Mouse (Mus musculus): ENCODE measurements around the gene Flt3l. TPM values are rescaled to one million over a fixed set of nuclear protein-coding genes. Genes with fewer than 3 reads are reported as not detected.
"Not testable (repeated sequence)": the region's sequence is repeated elsewhere in the genome, so short reads cannot be mapped to it uniquely, and the experiment has no call there.

The Flt3l gene
- polyA plus RNA-seq, 1 experiment from 2014 or later: 5.1 TPM

DNA sequence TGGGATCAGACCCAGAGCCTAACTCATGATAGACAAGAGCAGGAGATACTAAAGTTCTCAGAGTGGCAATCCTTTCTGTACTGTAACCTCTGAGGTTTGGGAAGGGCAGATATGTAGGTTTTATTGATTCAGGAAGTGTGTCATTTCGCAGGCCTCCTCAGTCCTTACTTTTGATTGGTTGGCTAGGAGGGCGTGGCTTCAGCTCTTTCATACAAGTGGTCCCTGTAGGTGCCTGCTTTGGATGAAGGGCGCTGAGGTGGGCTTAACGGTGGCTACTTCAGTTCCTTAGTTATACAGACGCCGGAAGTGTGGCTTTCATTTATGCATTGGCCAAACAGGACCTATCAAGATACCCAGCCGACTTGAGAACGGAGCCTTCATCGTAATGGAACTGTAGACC, 19.4 kb upstream of the Flt3l start:
- no peak overlapping the region for H3K9ac ChIP-seq (replicated peaks; ENCODE audit: low read depth)
- DNase-seq (ENCODE audit: low spot score): no peak
- H3K4me2 ChIP-seq (replicated peaks; ENCODE audit: low read depth, low read length): no peak overlapping the region
- H3K4me3 ChIP-seq (ENCODE audit: low read depth, low read length): no peak overlapping the region
- no peaks in the 10 kb centered on the region for H3K9me3 ChIP-seq (ENCODE audit: low read length)
- 83% methylated on average over 9 of the region's 9 CpGs for WGBS
- ATAC-seq: no peak
- TF ChIP-seq CTCF (IDR thresholded peaks at IDR 0.05) (no peak), EP300 (IDR thresholded peaks at IDR 0.05) (no peak)
- no peaks in the 10 kb centered on the region for H3K4me1 ChIP-seq (ENCODE audit: insufficient read depth, low read depth, low read length)
- no peaks in the 10 kb centered on the region for H3K36me3 ChIP-seq (ENCODE audit: insufficient read depth, low read length)
- H3K27ac ChIP-seq (ENCODE audit: low read length): no peak overlapping the region
- H3K27me3 ChIP-seq (replicated peaks; ENCODE audit: insufficient read depth, low read length): no peaks in the 10 kb centered on the region

DNA sequence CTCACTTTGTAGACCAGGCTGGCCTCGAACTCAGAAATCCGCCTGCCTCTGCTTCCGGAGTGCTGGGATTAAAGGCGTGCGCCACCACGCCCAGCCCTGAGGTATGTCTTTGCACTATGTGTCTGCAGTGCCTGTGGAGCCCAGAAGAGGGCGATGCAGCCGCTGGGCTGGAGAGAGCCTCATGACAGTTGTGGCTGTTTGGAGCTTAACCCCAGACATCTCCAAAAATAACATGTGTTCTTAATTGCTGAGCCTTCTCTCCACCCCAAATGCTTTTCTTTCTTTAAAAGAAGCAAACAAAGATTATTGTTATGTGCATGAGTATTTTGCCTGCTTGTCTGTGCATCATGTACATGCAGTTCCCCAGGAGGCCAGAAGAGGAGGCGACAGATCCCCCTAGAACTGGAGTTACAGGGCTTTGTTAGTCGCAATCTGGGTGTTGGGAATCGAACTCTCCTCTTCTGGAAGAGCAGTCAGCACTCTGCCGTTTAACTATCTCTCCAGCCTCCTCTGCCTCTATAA, 18.8 kb upstream of the Flt3l start:
- Histone ChIP-seq H3K4me1 (ENCODE audit: insufficient read depth, low read depth, low read length) (no peaks in the 10 kb centered on the region), H3K4me2 (replicated peaks; ENCODE audit: low read depth, low read length) (peak overlapping the region; percentile 58; the same call in 1 of the 2 replicates), H3K4me3 (ENCODE audit: low read depth, low read length) (peak overlapping the region; percentile 71), H3K36me3 (ENCODE audit: insufficient read depth, low read length) (no peaks in the 10 kb centered on the region), H3K9me3 (ENCODE audit: low read length) (no peaks in the 10 kb centered on the region), H3K9ac (replicated peaks; ENCODE audit: low read depth) (no peak overlapping the region), H3K27me3 (replicated peaks; ENCODE audit: insufficient read depth, low read length) (no peaks in the 10 kb centered on the region), H3K27ac (ENCODE audit: low read length) (no peak overlapping the region)
- TF ChIP-seq EP300 (IDR thresholded peaks at IDR 0.05) (no peak), CTCF (IDR thresholded peaks at IDR 0.05) (peak; percentile 67)
- 71% methylated on average over 12 of the region's 12 CpGs for WGBS
- ATAC-seq (peak; percentile 51), DNase-seq (ENCODE audit: low spot score) (peak; percentile 64)

DNA sequence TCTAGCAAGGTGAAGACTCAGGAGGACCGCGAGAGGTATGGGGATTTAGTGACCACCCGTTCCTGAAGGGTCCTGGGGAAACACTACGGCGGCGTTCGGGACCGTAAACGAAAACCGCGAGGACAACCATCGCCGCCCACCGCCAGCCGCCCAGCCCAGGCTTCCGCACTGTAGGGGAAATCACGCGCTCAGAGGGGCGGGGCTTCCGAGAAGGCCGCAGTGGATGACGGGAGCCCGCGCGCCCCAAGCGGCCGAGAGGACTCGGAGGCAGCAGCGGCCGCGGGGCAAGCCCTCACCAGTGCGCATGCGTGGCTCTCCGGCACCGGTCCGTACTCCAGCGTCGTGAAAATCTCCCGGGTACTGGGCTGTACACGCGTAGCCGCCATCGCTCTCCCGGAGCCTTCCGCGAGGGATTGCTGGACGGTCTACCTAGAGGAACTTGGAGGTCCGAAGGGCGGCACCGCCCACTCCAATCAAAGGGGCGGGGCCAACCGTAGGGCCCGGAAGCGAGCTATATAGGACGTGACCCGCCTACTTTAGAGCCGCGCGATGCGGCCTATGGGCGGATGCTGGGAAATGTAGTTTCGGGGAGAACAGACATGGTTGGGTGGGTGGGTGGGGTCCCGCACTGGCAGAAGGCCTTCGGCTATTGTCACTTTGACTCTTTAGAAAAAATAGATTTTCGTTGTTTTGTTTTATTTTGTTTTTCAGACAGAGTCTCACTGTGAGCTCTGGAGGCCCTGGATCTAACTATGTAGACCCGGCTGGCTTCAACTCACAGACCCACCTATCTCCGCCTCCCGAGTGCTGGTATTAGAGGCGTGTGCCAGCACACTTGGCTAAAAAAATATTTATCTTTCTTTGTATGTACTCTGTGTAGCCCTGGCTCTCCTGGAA, 18.1 kb upstream of the Flt3l start, which contains the start of the genes Pih1d1 and Aldh16a1:
Gene Pih1d1 (plus strand): TSS at position 208 of the 897 bp plus-strand sequence.
Gene Aldh16a1 (minus strand): TSS at position 489 of the 897 bp plus-strand sequence.
- ATAC-seq: peak; percentile 95
- peak within 1 kb of the TSS; percentile 94 for H3K27ac ChIP-seq (ENCODE audit: low read length)

DNA sequence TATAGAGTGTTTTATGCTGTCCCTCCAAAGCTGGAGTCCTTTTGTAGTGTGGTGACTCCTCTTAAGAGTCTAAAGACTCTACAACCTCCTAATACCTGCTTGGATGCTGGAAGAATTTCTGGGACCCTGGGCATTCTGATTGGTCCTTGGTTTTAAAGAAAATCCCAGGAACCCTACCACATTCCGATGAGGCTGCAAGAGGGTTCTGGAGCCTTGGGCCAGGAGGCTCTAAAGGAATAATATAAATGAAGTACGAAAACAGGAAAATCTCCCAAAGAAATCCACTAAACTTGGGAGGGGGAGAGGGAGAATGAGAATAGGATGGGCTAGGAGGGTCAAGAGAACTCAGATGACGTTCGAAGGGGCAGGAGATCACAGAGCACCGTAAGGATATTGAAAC, 17.4 kb upstream of the Flt3l start:
- peak overlapping the region; percentile 67 for H3K9ac ChIP-seq (replicated peaks; ENCODE audit: low read depth)
- no peak for TF ChIP-seq EP300 (IDR thresholded peaks at IDR 0.05)
- no peak for TF ChIP-seq CTCF (IDR thresholded peaks at IDR 0.05)
- H3K4me1 ChIP-seq (ENCODE audit: insufficient read depth, low read depth, low read length): no peaks in the 10 kb centered on the region
- peak overlapping the region; percentile 58 for H3K4me2 ChIP-seq (replicated peaks; ENCODE audit: low read depth, low read length)
- DNase-seq (ENCODE audit: low spot score): peak; percentile 16
- peak overlapping the region; percentile 71 for H3K4me3 ChIP-seq (ENCODE audit: low read depth, low read length)
- ATAC-seq: no peak
- H3K36me3 ChIP-seq (ENCODE audit: insufficient read depth, low read length): no peaks in the 10 kb centered on the region
- no peaks in the 10 kb centered on the region for H3K9me3 ChIP-seq (ENCODE audit: low read length)
- WGBS: 2% methylated on average over 5 of the region's 5 CpGs
- peak overlapping the region; percentile 94 for H3K27ac ChIP-seq (ENCODE audit: low read length)
- no peaks in the 10 kb centered on the region for H3K27me3 ChIP-seq (replicated peaks; ENCODE audit: insufficient read depth, low read length)

More for the DNA sequence above, 18.1 kb upstream of the Flt3l start, which contains the start of the genes Pih1d1 and Aldh16a1:
- 2% methylated on average over 68 of the region's 69 CpGs for WGBS
- no peaks in the 10 kb centered on the region for H3K27me3 ChIP-seq (replicated peaks; ENCODE audit: insufficient read depth, low read length)
- H3K9me3 ChIP-seq (ENCODE audit: low read length): no peaks in the 10 kb centered on the region
- no peaks in the 10 kb centered on the region for H3K36me3 ChIP-seq (ENCODE audit: insufficient read depth, low read length)
- H3K4me1 ChIP-seq (ENCODE audit: insufficient read depth, low read depth, low read length): no peaks in the 10 kb centered on the region
- peak; percentile 98 for DNase-seq (ENCODE audit: low spot score)
- TF ChIP-seq CTCF (IDR thresholded peaks at IDR 0.05) (peak; percentile 80), EP300 (IDR thresholded peaks at IDR 0.05) (no peak)
- peak within 1 kb of the TSS; percentile 58 for H3K4me2 ChIP-seq (replicated peaks; ENCODE audit: low read depth, low read length)
- H3K9ac ChIP-seq (replicated peaks; ENCODE audit: low read depth): peak within 1 kb of the TSS; percentile 67
- peak within 1 kb of the TSS; percentile 71 for H3K4me3 ChIP-seq (ENCODE audit: low read depth, low read length)

DNA sequence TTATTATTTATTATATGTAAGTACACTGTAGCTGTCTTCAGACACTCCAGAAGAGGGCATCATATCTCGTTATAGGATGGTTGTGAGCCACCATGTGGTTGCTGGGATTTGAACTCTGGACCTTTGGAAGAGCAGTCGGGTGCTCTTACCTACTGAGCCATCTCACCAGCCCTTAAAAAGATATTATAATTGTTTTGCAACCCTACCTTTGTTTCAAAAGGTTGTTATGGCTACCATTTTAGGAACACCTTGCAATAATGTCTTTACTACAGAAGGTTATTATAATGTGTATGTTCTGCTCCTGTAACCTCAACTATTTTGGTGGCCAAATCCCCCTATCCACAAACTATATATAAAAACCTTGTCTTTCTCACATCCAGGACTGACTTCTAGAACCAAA, 16.8 kb upstream of the Flt3l start:
- not testable (repeated sequence) for H3K9ac ChIP-seq (replicated peaks; ENCODE audit: low read depth)

DNA sequence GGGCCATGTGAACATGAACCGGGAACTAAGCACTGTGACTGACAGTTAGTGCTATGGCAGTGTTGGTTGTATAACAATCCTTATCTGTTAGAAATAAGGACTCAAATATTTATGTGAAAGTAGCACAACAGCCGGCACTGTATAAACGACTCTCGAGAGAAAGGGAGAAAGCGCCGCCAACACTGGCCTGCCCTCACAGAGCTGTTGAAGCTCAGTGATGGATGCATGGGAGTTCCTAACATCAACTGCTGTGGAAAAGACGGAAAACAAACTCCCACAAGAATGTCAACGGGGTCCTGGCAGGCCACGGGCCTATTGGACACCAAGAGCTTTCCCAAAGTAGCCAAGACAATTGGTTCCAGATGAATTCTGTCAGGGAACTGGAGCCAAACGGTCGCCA, 15.1 kb upstream of the Flt3l start:
- WGBS: 20% methylated on average over 11 of the region's 11 CpGs
- Histone ChIP-seq H3K4me2 (replicated peaks; ENCODE audit: low read depth, low read length) (no peak overlapping the region), H3K27me3 (replicated peaks; ENCODE audit: insufficient read depth, low read length) (no peaks in the 10 kb centered on the region), H3K27ac (ENCODE audit: low read length) (peak overlapping the region; percentile 22; the same call in 1 of the 2 replicates), H3K9me3 (ENCODE audit: low read length) (no peaks in the 10 kb centered on the region), H3K9ac (replicated peaks; ENCODE audit: low read depth) (no peak overlapping the region), H3K4me3 (ENCODE audit: low read depth, low read length) (no peak overlapping the region), H3K36me3 (ENCODE audit: insufficient read depth, low read length) (no peaks in the 10 kb centered on the region), H3K4me1 (ENCODE audit: insufficient read depth, low read depth, low read length) (no peaks in the 10 kb centered on the region)
- ATAC-seq: no peak
- DNase-seq (ENCODE audit: low spot score): peak; percentile 64
- no peak for TF ChIP-seq EP300 (IDR thresholded peaks at IDR 0.05)
- TF ChIP-seq CTCF (IDR thresholded peaks at IDR 0.05): no peak

More for the DNA sequence above, 16.8 kb upstream of the Flt3l start:
- not testable (repeated sequence) for DNase-seq (ENCODE audit: low spot score); H3K36me3 ChIP-seq (ENCODE audit: insufficient read depth, low read length); H3K9me3 ChIP-seq (ENCODE audit: low read length); H3K4me1 ChIP-seq (ENCODE audit: insufficient read depth, low read depth, low read length); ATAC-seq; H3K4me3 ChIP-seq (ENCODE audit: low read depth, low read length); H3K4me2 ChIP-seq (replicated peaks; ENCODE audit: low read depth, low read length); H3K27ac ChIP-seq (ENCODE audit: low read length); H3K27me3 ChIP-seq (replicated peaks; ENCODE audit: insufficient read depth, low read length)
- WGBS: 91% methylated on average over 2 of the region's 2 CpGs

Data from lung, postnatal 0 days (tissue).